ENCODE assay signal across 11 mouse cellular contexts in genomic region chr9:56420236-56420635, GRCm38 (mm10). TPM values are rescaled to one million over a fixed set of nuclear protein-coding genes. Genes with fewer than 3 reads are reported as not detected.
DNase-seq lines count a peak whose midpoint lies in the region; ATAC-seq lines count a peak whose summit lies in the region.
"Had no signal": no experiment of that assay in that cellular context is flagged by ENCODE, and none has a peak within 500 bp of the region (broad histone marks: within the 10 kb centered on the region; RNA-seq: fewer than 3 reads in every experiment).

No protein-coding gene starts in this region.

- H3K27me3 ChIP-seq in heart, embryonic 12.5 days (replicated peaks) = no peaks in the 10 kb centered on the region
- no peaks in the 10 kb centered on the region for H3K27me3 ChIP-seq in limb, embryonic 12.5 days
- no peaks in the 10 kb centered on the region for H3K27me3 ChIP-seq in limb, embryonic 10.5 days (ENCODE audit: low read depth, poor library complexity, severe bottlenecking)

- no peak overlapping the region for H3K27ac ChIP-seq in heart, embryonic 12.5 days (ENCODE audit: poor library complexity, severe bottlenecking)
- no peak overlapping the region for H3K27ac ChIP-seq in limb, embryonic 12.5 days
- H3K27ac ChIP-seq in limb, embryonic 10.5 days = no peak overlapping the region

- no peak for ATAC-seq in heart, embryonic 12.5 days (ENCODE audit: insufficient number of reproducible peaks, low FRiP score)
- no peak for ATAC-seq in limb, embryonic 12.5 days (ENCODE audit: insufficient number of reproducible peaks, insufficient read depth, low FRiP score, low TSS enrichment, low read depth)
- ATAC-seq: inflammation-experienced regulatory T-cells, adult 6 months had no signal

- no peaks in the 10 kb centered on the region for H3K9me3 ChIP-seq in heart, embryonic 12.5 days (replicated peaks)
- no peaks in the 10 kb centered on the region for H3K9me3 ChIP-seq in limb, embryonic 12.5 days
- no peaks in the 10 kb centered on the region for H3K9me3 ChIP-seq in limb, embryonic 10.5 days (replicated peaks)

- no peaks in the 10 kb centered on the region for H3K36me3 ChIP-seq in heart, embryonic 12.5 days
- H3K36me3 ChIP-seq in limb, embryonic 12.5 days = no peaks in the 10 kb centered on the region
- H3K36me3 ChIP-seq in limb, embryonic 10.5 days = peaks cover 6% of the 10 kb centered on the region; the same call in 1 of the 2 replicates

- H3K4me1 ChIP-seq in heart, embryonic 12.5 days (replicated peaks) = peaks cover 37% of the 10 kb centered on the region
- H3K4me1 ChIP-seq in limb, embryonic 12.5 days (replicated peaks) = peaks cover 23% of the 10 kb centered on the region
- H3K4me1 ChIP-seq in limb, embryonic 10.5 days = peaks cover 21% of the 10 kb centered on the region

- 93% methylated on average over 1 of the region's 1 CpGs for WGBS in heart, embryonic 12.5 days
- WGBS in limb, embryonic 12.5 days = 100% methylated on average over 1 of the region's 1 CpGs
- 96% methylated on average over 1 of the region's 1 CpGs for WGBS in limb, embryonic 10.5 days

- DNase-seq in heart, adult 18-20 months = no peak
- DNase-seq in limb, embryonic 10.5 days (ENCODE audit: low spot score) = no peak
- peak; percentile 61 for DNase-seq in A20 (ENCODE audit: low read depth, low spot score)
- peak; percentile 43 for DNase-seq in induced T-regulatory cell, adult 2 months (ENCODE audit: low read depth)
- DNase-seq in thymus, postnatal 36 days = no peak
- no peak for DNase-seq in adrenal gland, adult 18-20 months (ENCODE audit: low spot score in 2 of 2)
- DNase-seq: cerebellum, adult 18-20 months; thymus, postnatal 4 days had no signal

- no peak overlapping the region for H3K9ac ChIP-seq in heart, embryonic 12.5 days
- no peak overlapping the region for H3K9ac ChIP-seq in limb, embryonic 12.5 days (replicated peaks)

- peak overlapping the region; percentile 39; the same call in 1 of the 2 replicates for H3K4me2 ChIP-seq in heart, embryonic 12.5 days
- H3K4me2 ChIP-seq in limb, embryonic 12.5 days = peak overlapping the region; percentile 67; the same call in 1 of the 2 replicates

- no peak overlapping the region for H3K4me3 ChIP-seq in heart, embryonic 12.5 days
- no peak overlapping the region for H3K4me3 ChIP-seq in limb, embryonic 12.5 days (replicated peaks)
- H3K4me3 ChIP-seq in limb, embryonic 10.5 days = no peak overlapping the region

RNA-seq across cellular contexts. Expression of gene Hmg20a, which starts 1.8 kb away (rescaled TPM):
- polyA plus RNA-seq in heart, embryonic 12.5 days (2016; fragmentation: Nextera tagmentation; extraction: Ambion mirVana) = 62.1 and 63.0 TPM in 2 replicates
- total RNA-seq in heart, adult 18-20 months (2021) = 10 to 100 TPM; 15.6 to 18.4 TPM
- 72.9 and 75.5 TPM in 2 replicates for polyA plus RNA-seq in limb, embryonic 12.5 days (2016; fragmentation: Nextera tagmentation; extraction: Ambion mirVana)
- polyA plus RNA-seq in limb, embryonic 10.5 days (2016; fragmentation: Nextera tagmentation; extraction: Ambion mirVana) = 56.2 and 67.5 TPM in 2 replicates
- total RNA-seq in adrenal gland, adult 18-20 months (2021) = 10 to 100 TPM; 31.5 to 37.5 TPM

RNA-seq across cellular contexts. Expression of gene Peak1, which starts 2.4 kb away (rescaled TPM):
- 15.0 and 16.3 TPM in 2 replicates for polyA plus RNA-seq in heart, embryonic 12.5 days (2016; fragmentation: Nextera tagmentation; extraction: Ambion mirVana)
- total RNA-seq in heart, adult 18-20 months (2021) = 10 to 100 TPM; 34.9 to 35.1 TPM
- 7.2 and 9.4 TPM in 2 replicates for polyA plus RNA-seq in limb, embryonic 12.5 days (2016; fragmentation: Nextera tagmentation; extraction: Ambion mirVana)
- 5.3 and 6.1 TPM in 2 replicates for polyA plus RNA-seq in limb, embryonic 10.5 days (2016; fragmentation: Nextera tagmentation; extraction: Ambion mirVana)
- total RNA-seq in adrenal gland, adult 18-20 months (2021) = 10 to 100 TPM; 31.0 to 37.7 TPM

Comparison
In these comparisons a context has a peak if more than half of its experiments do, and no peak if none do; other contexts are left out.
1. DNase-seq: peak in A20 (single experiment) and induced T-regulatory cell, adult 2 months (single experiment); none in heart, adult 18-20 months (0 of 2), limb, embryonic 10.5 days (single experiment), thymus, postnatal 36 days (0 of 2) and adrenal gland, adult 18-20 months (0 of 2).